Mouse (Mus musculus) hindbrain, embryonic 15.5 days (tissue): Measurements from ENCODE around the gene Podxl. TPM values are rescaled to one million over a fixed set of nuclear protein-coding genes. Genes with fewer than 3 reads are reported as not detected.
A peak's percentile ranks its signal among the peaks of the same experiment; 100 is the strongest.

Experiments
- ATAC-seq: fragments of 200-750 bp; cut with Nextera tagmentation; 2 replicates; pipeline ENCODE4 v1.8.0; 2017; ENCODE audit warnings: low read depth, moderate number of reproducible peaks, moderate TSS enrichment; ENCODE audit not compliant: low FRiP score
- H3K27ac ChIP-seq: fragments of 300-500 bp; sonication (generic); replicated peaks from 2 replicates; pipeline ENCODE4 v1.5.1; 2015; ENCODE audit warnings: mild to moderate bottlenecking, inconsistent platforms
- H3K27me3 ChIP-seq: fragments of 300-500 bp; sonication (generic); 2 replicates; pipeline ENCODE4 v1.6.1; 2015; ENCODE audit warnings: control low read depth, inconsistent platforms
- H3K36me3 ChIP-seq: fragments of 300-500 bp; sonication (generic); 2 replicates; pipeline ENCODE4 v1.6.1; 2015; ENCODE audit warnings: control low read depth, inconsistent platforms
- H3K4me1 ChIP-seq: fragments of 300-500 bp; sonication (generic); replicated peaks from 2 replicates; pipeline ENCODE4 v1.6.1; 2015; ENCODE audit warnings: control low read depth, inconsistent platforms
- H3K4me2 ChIP-seq: fragments of 300-500 bp; sonication (generic); 2 replicates; pipeline ENCODE4 v1.6.1; 2015; ENCODE audit warnings: moderate library complexity, mild to moderate bottlenecking, inconsistent platforms
- H3K4me3 ChIP-seq: fragments of 300-500 bp; sonication (generic); 2 replicates; pipeline ENCODE4 v1.5.1; 2015; ENCODE audit warnings: mild to moderate bottlenecking, inconsistent platforms
- H3K9ac ChIP-seq: fragments of 300-500 bp; sonication (generic); 2 replicates; pipeline ENCODE4 v1.6.1; 2015; ENCODE audit warnings: inconsistent platforms
- H3K9me3 ChIP-seq: fragments of 300-500 bp; sonication (generic); 2 replicates; pipeline ENCODE4 v1.6.1; 2016; ENCODE audit warnings: control low read depth, inconsistent platforms
- WGBS: fragments of 180-500 bp; shearing (Covaris S2); methylation state at CpG from one replicate; pipeline ENCODE4 v1.1.7; 2015; 5-methylcytosine and 5-hydroxymethylcytosine counted together
- polyA plus RNA-seq: library from polyadenylated mRNA; unstranded; fragments of >200 nt; fragmentation: Nextera tagmentation; extraction: Ambion mirVana; gene quantifications from 2 replicates; pipeline ENCODE4 v1.2.1, GENCODE M21; 2015

The Podxl gene
- polyA plus RNA-seq, 1 experiment from 2014 or later, result 13.4 TPM

- WGBS, result 89% methylated on average over 2 of the region's 2 CpGs
- no peak overlapping the region for H3K4me2 ChIP-seq
- no peak overlapping the region for H3K27ac ChIP-seq
- H3K4me3 ChIP-seq, result no peak overlapping the region
- no peaks in the 10 kb centered on the region for H3K9me3 ChIP-seq
- H3K9ac ChIP-seq, result no peak overlapping the region
- ATAC-seq, result no peak
- H3K27me3 ChIP-seq, result no peaks in the 10 kb centered on the region
- H3K4me1 ChIP-seq, result peaks cover 11% of the 10 kb centered on the region
- H3K36me3 ChIP-seq, result no peaks in the 10 kb centered on the region
Measured at GRCm38 (mm10) chr6:31592128-31592527, 28.3 kb upstream of the Podxl start.

GRCm38 (mm10) chr6:31591676-31592075, 27.9 kb upstream of the Podxl start:
- H3K9ac ChIP-seq, result no peak overlapping the region
- no peaks in the 10 kb centered on the region for H3K36me3 ChIP-seq
- H3K4me1 ChIP-seq, result peaks cover 7% of the 10 kb centered on the region
- ATAC-seq, result no peak
- H3K4me3 ChIP-seq, result no peak overlapping the region
- H3K27ac ChIP-seq, result no peak overlapping the region
- 93% methylated on average over 3 of the region's 3 CpGs for WGBS
- no peaks in the 10 kb centered on the region for H3K9me3 ChIP-seq
- H3K27me3 ChIP-seq, result no peaks in the 10 kb centered on the region
- H3K4me2 ChIP-seq, result no peak overlapping the region

- 85% methylated on average over 2 of the region's 2 CpGs for WGBS
- H3K27ac ChIP-seq, result no peak overlapping the region
- no peak for ATAC-seq
Measured at GRCm38 (mm10) chr6:31590754-31591153, 27.0 kb upstream of the Podxl start.

GRCm38 (mm10) chr6:31589268-31589667, 25.5 kb upstream of the Podxl start:
- H3K27ac ChIP-seq, result no peak overlapping the region
- no peaks in the 10 kb centered on the region for H3K9me3 ChIP-seq
- no peaks in the 10 kb centered on the region for H3K4me1 ChIP-seq
- no peak overlapping the region for H3K9ac ChIP-seq
- no peak overlapping the region for H3K4me2 ChIP-seq
- 89% methylated on average over 3 of the region's 3 CpGs for whole genome bisulfite sequencing
- no peak overlapping the region for H3K4me3 ChIP-seq
- no peak for ATAC-seq
- no peaks in the 10 kb centered on the region for H3K36me3 ChIP-seq
- H3K27me3 ChIP-seq, result no peaks in the 10 kb centered on the region

More at GRCm38 (mm10) chr6:31590754-31591153, 27.0 kb upstream of the Podxl start:
- no peak overlapping the region for H3K4me3 ChIP-seq
- H3K36me3 ChIP-seq, result no peaks in the 10 kb centered on the region
- H3K4me1 ChIP-seq, result no peaks in the 10 kb centered on the region
- H3K4me2 ChIP-seq, result no peak overlapping the region
- no peaks in the 10 kb centered on the region for H3K27me3 ChIP-seq
- H3K9me3 ChIP-seq, result no peaks in the 10 kb centered on the region
- no peak overlapping the region for H3K9ac ChIP-seq

- no peaks in the 10 kb centered on the region for H3K4me1 ChIP-seq
- H3K9ac ChIP-seq, result no peak overlapping the region
- H3K9me3 ChIP-seq, result no peaks in the 10 kb centered on the region
- H3K27ac ChIP-seq, result no peak overlapping the region
- WGBS, result 64% methylated on average over 4 of the region's 4 CpGs
- H3K4me2 ChIP-seq, result no peak overlapping the region
- H3K27me3 ChIP-seq, result no peaks in the 10 kb centered on the region
- H3K4me3 ChIP-seq, result no peak overlapping the region
- no peaks in the 10 kb centered on the region for H3K36me3 ChIP-seq
- ATAC-seq, result no peak
Measured at GRCm38 (mm10) chr6:31587655-31588054, 23.9 kb upstream of the Podxl start.

- H3K4me2 ChIP-seq, result no peak overlapping the region
- no peaks in the 10 kb centered on the region for H3K4me1 ChIP-seq
- 89% methylated on average over 2 of the region's 2 CpGs for WGBS
- ATAC-seq, result no peak
- H3K9me3 ChIP-seq, result no peaks in the 10 kb centered on the region
- H3K27ac ChIP-seq, result no peak overlapping the region
- H3K36me3 ChIP-seq, result no peaks in the 10 kb centered on the region
- no peak overlapping the region for H3K4me3 ChIP-seq
- H3K9ac ChIP-seq, result no peak overlapping the region
- no peaks in the 10 kb centered on the region for H3K27me3 ChIP-seq
Measured at GRCm38 (mm10) chr6:31586127-31586526, 22.3 kb upstream of the Podxl start.

- ATAC-seq, result no peak
- Histone ChIP-seq H3K9ac (no peak overlapping the region), H3K36me3 (no peaks in the 10 kb centered on the region), H3K4me1 (no peaks in the 10 kb centered on the region), H3K4me2 (no peak overlapping the region), H3K27ac (no peak overlapping the region), H3K4me3 (no peak overlapping the region), H3K27me3 (no peaks in the 10 kb centered on the region), H3K9me3 (no peaks in the 10 kb centered on the region)
- 77% methylated on average over 9 of the region's 9 CpGs for WGBS
Measured at GRCm38 (mm10) chr6:31576151-31576550, 12.4 kb upstream of the Podxl start.

- no peaks in the 10 kb centered on the region for H3K36me3 ChIP-seq
- 77% methylated on average over 4 of the region's 4 CpGs for WGBS
- H3K27ac ChIP-seq, result no peak overlapping the region
- no peaks in the 10 kb centered on the region for H3K4me1 ChIP-seq
- no peak for ATAC-seq
- H3K27me3 ChIP-seq, result no peaks in the 10 kb centered on the region
- no peak overlapping the region for H3K4me2 ChIP-seq
- H3K9me3 ChIP-seq, result no peaks in the 10 kb centered on the region
- no peak overlapping the region for H3K9ac ChIP-seq
- no peak overlapping the region for H3K4me3 ChIP-seq
Measured at GRCm38 (mm10) chr6:31575063-31575462, 11.3 kb upstream of the Podxl start.

- H3K4me3 ChIP-seq, result no peak overlapping the region
- no peak overlapping the region for H3K4me2 ChIP-seq
- H3K9ac ChIP-seq, result no peak overlapping the region
- no peak overlapping the region for H3K27ac ChIP-seq
- WGBS, result 72% methylated on average over 3 of the region's 3 CpGs
- H3K9me3 ChIP-seq, result no peaks in the 10 kb centered on the region
- no peaks in the 10 kb centered on the region for H3K36me3 ChIP-seq
- H3K27me3 ChIP-seq, result no peaks in the 10 kb centered on the region
- no peaks in the 10 kb centered on the region for H3K4me1 ChIP-seq
- ATAC-seq, result no peak
Measured at GRCm38 (mm10) chr6:31571459-31571858, 7.7 kb upstream of the Podxl start.

GRCm38 (mm10) chr6:31568070-31568595, 4.4 kb upstream of the Podxl start:
- WGBS, result 32% methylated on average over 7 of the region's 7 CpGs
- ATAC-seq, result no peak
- Histone ChIP-seq H3K9ac (no peak overlapping the region), H3K27me3 (no peaks in the 10 kb centered on the region), H3K4me1 (peaks cover 16% of the 10 kb centered on the region), H3K36me3 (no peaks in the 10 kb centered on the region), H3K4me3 (no peak overlapping the region), H3K9me3 (no peaks in the 10 kb centered on the region), H3K4me2 (no peak overlapping the region), H3K27ac (no peak overlapping the region)

GRCm38 (mm10) chr6:31567200-31567599, 3.4 kb upstream of the Podxl start:
- Histone ChIP-seq H3K27ac (no peak overlapping the region), H3K27me3 (no peaks in the 10 kb centered on the region), H3K4me2 (no peak overlapping the region), H3K9ac (no peak overlapping the region), H3K4me1 (peaks cover 26% of the 10 kb centered on the region), H3K9me3 (no peaks in the 10 kb centered on the region), H3K36me3 (no peaks in the 10 kb centered on the region), H3K4me3 (no peak overlapping the region)
- no peak for ATAC-seq
- 26% methylated on average over 7 of the region's 7 CpGs for WGBS

- H3K9ac ChIP-seq, result no peak overlapping the region
- H3K4me2 ChIP-seq, result peak overlapping the region; percentile 73
- ATAC-seq, result no peak
- WGBS, result 2% methylated on average over 17 of the region's 17 CpGs
- no peaks in the 10 kb centered on the region for H3K36me3 ChIP-seq
- no peaks in the 10 kb centered on the region for H3K27me3 ChIP-seq
- no peak overlapping the region for H3K27ac ChIP-seq
- H3K4me3 ChIP-seq, result peak overlapping the region; percentile 57
- peaks cover 45% of the 10 kb centered on the region for H3K4me1 ChIP-seq
- H3K9me3 ChIP-seq, result no peaks in the 10 kb centered on the region
Measured at GRCm38 (mm10) chr6:31564901-31565391, 1.2 kb upstream of the Podxl start.

- H3K27me3 ChIP-seq, result no peaks in the 10 kb centered on the region
- H3K9ac ChIP-seq, result peak overlapping the region; percentile 60
- ATAC-seq, result peak; percentile 61
- peak overlapping the region; percentile 73 for H3K4me2 ChIP-seq
- no peaks in the 10 kb centered on the region for H3K36me3 ChIP-seq
- H3K9me3 ChIP-seq, result no peaks in the 10 kb centered on the region
- WGBS, result under 1% methylated on average over 18 of the region's 18 CpGs
- H3K4me3 ChIP-seq, result peak overlapping the region; percentile 57
- peaks cover 49% of the 10 kb centered on the region for H3K4me1 ChIP-seq
- H3K27ac ChIP-seq, result peak overlapping the region; percentile 58; the same call in 1 of the 2 replicates
Measured at GRCm38 (mm10) chr6:31564182-31564531, 376 bp upstream of the Podxl start.
